Mouse (Mus musculus) spleen, postnatal 10 days (tissue): ENCODE data around the gene Npr3.

Experiments used
- DNase-seq, 2 experiments: peaks; one replicate each; pipeline ENCODE4 v3.0.0; 2021 to 2022; ENCODE audit warnings: low spot score in 2 of 2

The Npr3 gene

DNA sequence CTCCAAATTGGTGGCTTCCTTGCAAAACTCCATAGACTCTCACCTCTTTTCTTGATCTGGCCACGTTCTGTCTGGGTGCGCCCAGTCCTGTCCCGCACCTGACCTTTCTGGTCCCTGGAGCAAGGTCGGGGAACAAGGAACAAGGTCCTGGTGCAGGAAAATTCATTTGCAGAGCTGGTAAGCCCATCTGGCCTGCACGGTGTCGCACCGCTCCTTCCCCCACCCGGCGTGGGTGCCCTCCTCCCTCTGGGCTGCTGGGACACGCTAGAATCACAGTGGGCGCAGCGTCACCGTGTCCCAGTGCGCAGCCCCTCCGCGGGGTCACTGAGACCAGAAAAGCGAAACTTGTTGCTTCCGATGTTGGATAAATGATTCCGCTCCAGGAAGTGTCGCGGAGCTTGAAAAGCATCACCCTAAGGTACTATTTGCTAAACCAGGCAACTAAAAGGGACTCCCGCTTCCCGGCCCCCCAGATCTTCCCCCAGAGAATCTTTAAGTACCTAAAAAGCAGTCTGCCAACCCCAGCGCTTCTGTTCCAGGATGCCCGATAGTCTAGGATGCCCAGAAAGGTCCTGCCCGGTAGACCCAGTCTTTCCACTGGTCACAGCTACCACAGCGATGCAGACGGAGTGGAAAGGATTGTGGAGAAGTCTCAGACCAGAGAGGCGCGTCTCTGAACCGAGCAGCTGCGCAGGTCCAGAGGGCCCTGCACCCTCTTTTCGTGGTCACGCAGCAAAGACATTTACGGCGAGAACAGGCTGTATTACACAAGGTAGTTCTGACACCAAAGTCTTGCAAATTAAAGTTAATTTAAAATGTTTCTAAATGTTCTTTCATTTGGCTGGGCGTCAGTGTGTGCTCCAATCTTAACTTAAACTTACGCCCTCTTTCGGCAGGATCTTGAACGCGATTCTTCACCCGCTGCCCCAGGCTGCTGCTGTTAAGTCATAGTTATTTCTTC is at the start of gene Npr3:
TSS of gene Npr3 (minus strand) at position 717 of the 961 bp plus-strand sequence.
- no peak for DNase-seq

DNA sequence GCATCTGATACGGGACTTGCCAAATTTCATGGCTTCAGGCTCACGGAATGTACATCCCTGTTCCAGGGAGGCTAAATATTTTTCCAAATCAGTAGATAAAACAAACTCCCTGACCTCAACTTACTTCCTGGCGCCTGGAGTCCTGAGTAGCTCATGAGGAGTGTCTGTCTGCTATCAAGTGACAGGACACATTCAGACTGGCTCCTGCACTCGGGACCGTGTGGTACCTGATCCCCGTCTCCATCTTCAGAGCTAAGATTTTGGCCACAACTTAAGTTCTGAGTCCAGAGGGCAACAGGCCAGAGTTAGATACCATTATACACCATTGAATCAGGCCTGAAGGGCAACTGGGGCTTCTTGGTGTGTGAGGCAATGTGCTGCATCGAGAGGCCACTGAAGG is 49.0 kb upstream of the Npr3 start:
- no peak for DNase-seq

DNA sequence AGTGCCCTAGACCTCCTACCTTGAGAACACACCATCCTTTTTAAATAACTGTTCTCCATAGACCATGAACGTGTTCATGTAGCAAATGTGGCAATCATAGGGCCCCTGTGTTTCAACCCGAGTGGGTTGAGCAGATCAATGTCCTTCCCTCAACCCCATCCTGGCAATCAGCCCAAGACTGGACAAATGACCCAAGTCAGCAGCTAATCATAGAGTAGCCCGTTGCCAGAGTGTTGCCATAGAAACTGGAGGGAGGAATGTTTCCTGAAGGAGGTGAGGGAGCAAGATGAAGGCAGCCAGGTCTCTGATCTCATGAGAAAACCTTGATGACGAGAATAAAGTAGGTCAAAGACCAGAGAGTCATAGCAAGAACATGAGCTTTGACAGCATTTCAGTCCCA is 47.1 kb upstream of the Npr3 start:
- no peak for DNase-seq

DNA sequence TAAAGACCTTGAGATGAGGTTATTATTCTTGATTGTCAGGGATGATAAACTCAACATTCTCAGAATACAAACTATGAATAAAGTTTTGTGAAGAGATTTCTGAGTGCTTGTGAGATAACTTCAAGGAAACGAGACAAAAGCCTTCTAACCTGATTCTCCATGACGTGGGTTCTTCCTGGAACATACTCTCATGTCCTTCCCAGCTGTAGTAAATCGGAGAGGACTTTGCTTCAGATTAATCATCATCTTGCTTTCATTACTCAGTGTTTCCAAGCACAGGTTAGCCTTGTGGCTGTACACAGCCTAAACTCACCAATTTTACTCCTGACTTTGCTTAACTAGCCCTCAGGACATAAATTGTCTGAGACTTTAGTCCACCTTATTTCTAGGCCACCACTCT is 45.1 kb upstream of the Npr3 start:
- DNase-seq = no peak

DNA sequence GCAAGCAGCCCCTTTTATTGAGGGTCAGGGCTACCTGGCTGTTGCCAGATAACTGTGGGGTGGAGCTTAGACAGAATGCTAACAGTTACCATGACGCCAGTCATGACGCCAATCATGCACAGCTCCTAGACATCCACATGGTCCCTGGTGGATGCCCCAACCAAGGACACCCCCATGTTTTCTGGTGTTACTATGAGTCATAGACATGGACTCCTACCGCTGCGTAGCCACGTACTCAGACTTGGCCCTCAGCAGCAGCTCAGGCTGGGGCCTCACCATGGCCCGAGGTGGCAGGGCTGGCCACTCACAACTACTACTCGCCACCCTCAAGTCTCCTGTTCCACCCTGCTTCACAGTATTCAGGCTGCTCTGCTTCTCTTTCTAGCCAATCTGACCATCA is 44.1 kb upstream of the Npr3 start:
- DNase-seq = no peak

DNA sequence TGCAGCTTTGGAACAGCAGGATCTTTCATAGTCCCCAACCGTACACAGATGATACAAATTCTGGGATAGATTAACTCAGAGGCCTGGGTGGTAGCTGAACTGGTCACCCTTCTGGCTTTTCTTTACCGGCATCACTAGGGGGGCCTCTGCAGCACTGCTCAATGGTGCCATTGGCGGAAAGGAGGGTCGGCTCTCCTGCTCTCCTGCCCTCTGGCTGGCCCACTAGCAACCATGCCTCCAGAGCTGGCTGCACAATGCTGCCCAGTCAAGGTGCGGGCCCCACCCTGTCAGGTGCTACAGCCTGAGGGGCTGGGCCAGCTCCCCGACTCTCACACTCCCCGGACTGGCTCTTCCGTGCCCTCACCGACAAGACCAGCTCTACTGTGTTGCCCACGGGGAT is 43.1 kb upstream of the Npr3 start:
- DNase-seq = no peak

DNA sequence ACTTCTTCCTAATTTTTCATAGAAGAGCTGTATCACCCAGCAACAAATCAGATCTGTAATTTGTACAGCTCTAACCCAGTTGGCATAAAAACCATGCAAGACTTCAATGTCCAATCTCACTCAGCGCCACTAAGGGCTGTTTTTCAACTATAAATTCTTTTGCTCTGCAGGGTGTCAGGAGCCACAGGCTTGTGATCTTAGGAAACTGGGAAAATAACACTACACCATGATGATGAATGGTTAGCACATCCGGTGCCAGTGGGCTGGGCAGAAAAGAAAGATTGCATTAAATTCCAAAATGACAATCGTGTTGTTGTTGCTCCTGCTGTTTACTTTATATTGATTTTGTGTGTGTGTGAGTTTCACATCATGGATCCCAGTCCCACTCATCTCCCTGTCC is 42.4 kb upstream of the Npr3 start:
- no peak for DNase-seq

DNA sequence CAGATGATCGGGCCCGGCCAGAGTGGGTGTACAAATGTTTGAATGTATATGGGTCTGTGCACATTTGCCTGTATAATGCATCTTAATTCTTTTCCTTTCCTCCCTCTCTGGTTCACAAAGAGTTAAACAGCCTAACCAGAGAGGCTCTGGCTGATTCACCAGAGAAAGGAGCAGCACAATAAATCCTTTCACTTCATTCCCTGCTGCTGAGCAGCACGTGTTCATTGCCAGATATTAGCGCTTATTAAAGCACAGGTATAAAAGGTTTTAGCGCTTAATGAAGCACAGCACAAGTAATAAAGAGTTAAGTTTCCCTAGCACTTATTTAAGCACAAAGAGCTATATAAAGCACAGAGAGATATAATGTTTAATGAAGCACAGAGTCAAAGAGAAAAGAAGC is 33.8 kb upstream of the Npr3 start:
- no peak for DNase-seq

DNA sequence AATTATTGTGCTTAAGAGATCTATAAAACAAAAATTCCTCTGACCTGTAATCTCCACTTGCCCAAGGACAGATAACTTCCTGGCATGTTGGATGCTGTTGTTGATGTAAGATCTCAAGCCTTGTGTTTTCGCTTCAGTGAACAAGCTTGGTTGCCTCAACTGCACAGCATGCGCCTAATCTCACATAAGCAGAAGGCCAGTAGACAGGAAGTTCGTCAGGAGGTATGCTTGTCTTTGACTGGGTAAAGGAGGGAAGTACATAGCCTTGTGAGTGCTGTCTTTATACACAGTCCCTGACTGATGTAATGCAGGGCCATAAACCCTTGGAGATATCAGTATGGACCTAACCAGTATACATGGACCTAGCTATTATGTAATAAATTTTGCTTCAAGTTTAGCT is 20.7 kb upstream of the Npr3 start:
- DNase-seq = no peak

DNA sequence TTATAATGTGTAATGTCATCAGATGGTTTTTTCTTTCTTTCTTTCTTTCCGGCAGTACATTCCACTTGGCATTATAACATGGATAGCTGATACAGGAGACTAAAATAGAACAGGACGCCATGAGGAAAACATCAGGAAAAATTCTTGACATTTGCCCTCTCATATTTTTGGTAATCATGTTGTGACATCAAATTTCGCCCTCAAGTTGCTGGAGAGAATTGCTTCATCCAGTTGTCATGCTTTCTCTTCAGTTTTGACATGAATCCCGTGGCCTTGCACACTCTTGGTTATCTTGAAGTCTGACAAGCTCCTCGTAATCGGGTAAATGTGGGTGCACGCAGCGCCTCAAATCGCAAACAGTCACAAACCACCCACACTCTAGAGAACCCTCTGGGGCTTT is 7.0 kb upstream of the Npr3 start:
- DNase-seq = no peak

DNA sequence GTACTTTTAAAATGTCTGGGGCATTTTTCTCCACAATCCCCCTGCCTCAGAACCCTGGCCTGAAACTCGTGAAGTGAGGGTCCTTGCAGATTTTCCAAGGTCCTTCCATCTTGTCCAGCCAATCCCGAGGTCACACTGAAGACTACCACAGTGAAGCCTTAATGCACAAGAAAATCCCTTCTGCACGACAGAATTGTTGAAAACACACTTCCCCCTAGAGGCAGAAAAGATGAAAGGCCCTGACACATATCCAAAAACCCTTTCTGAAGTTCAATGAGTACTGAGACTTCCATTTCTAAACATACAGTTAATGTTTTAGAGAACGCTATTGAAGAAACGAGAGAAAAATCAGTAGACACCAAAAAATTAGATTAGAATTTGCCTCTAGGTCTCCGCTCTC is 2.8 kb upstream of the Npr3 start:
- no peak for DNase-seq

DNA sequence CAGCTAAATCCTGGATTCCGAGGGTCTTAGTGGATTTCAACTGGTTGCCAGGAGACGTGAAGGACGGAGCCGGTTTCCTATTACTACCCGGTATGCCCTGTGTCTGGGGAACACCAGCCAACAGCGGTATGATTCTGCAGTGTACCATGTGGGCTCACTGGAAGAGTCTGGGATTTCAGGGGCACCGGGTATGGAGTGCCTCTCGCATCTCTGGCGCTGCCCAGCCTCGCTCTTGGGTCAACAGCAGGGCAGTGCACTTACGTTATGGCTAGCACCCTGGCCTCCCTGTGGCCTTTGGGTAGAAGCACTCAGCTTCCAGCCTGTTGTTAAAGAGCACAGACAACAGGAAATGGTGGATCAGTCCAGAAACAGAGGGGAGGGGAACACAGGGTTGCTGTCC is 1.1 kb upstream of the Npr3 start:
- DNase-seq = no peak

DNA sequence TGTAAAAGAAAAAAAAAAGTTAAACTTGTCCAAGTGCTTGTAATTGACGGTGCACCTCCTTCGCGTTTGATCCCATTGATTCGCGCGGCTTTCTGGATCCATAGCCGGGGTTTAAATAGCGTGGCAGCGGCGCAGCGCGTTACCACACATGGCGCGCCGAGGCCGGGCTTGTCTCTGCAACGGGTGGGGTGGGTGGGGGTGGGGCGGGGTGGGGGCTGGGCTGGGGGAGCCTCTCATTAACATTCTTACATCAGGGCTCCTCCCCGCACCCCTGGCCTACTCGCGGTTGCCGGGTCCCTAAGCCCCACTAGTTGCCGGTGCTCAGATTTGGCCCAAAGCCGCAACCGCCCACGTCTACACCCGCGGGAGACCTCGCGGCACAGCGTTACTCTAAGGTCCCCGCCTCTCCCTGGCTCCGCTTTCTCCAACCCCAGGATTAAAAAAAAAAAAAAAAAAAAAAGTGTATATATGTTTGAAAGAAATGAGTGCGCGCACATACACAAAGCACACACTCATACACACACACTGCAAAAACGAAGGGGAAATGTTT is 991 bp downstream of the Npr3 start:
- no peak for DNase-seq

DNA sequence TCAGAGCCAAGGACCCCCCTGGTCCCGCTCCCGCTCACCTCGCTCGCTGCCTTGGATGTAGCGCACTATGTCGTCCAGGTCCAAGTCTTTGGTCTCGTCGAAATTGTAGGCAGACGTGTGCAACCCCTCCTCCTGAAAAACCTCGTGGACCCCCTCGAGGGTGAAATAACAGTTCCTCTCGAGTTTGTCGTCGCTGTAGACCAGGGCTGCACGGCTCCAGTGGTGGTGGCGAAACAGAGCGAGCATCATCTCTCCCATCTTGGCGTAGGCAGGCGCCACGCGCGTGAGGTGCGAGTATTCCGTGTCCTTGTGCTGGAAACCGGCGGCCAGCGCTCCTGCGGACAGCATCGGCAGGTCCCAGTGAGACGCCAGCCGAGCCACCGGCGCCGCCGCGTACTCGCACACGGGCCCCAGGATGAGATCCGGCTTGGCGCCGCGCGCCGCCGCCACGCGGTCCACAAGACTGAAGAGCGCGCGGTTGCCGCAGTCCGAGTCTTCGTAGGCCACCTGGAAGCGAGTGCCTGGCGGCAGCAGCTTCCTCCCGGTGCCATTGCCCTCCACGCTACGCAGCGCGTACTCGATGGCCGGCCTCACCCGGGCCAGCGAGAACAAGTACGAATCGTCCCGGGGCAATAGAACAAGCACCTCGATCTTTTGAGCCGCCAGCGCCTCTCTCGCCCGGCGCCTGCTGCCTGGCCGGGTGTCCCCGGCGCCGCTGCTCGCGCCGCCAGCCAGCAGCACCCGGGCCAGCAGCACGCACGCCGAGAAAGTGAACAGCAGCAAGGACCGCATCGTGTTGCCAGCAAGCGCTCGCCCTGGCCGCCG is 2.0 kb downstream of the Npr3 start:
- DNase-seq = no peak

DNA sequence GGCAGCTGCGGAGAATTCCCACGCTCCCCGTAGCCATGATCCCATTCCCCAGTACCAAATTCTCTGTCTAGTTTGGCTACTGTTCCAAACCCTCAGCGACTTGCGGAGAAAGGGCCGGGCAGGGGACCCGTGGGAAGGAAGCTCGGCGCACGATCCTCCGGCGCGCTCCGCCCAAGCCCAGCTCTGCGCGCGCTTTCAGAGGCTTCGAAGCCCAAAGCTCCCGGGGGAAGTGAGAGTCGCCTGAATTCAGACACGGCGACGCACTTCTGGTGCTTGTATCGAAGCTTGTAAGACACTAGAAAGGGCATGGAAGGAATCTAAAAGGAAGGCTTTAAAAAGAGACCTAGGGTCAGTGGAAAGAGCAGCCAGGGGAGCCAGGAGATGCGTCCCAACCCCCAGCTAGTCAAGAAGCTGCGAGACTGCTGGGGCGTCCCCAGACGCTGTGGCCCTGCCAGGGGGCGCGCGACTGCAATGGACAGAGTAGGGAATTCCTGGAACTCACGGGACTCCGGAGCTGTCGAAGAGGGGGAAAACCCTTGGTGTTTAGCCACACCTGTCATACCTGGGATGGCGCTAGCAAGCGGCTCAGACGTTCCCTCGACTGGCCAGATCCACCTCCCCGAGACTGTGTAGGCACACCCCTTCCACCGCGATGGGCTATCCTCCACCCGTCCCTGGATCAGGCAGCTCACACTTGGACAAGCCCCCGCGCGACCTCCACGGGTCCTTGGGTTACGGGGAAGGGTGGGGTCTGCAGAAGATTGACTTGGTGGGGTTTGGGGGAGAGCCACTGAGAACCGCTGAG is 2.8 kb downstream of the Npr3 start:
- no peak for DNase-seq

DNA sequence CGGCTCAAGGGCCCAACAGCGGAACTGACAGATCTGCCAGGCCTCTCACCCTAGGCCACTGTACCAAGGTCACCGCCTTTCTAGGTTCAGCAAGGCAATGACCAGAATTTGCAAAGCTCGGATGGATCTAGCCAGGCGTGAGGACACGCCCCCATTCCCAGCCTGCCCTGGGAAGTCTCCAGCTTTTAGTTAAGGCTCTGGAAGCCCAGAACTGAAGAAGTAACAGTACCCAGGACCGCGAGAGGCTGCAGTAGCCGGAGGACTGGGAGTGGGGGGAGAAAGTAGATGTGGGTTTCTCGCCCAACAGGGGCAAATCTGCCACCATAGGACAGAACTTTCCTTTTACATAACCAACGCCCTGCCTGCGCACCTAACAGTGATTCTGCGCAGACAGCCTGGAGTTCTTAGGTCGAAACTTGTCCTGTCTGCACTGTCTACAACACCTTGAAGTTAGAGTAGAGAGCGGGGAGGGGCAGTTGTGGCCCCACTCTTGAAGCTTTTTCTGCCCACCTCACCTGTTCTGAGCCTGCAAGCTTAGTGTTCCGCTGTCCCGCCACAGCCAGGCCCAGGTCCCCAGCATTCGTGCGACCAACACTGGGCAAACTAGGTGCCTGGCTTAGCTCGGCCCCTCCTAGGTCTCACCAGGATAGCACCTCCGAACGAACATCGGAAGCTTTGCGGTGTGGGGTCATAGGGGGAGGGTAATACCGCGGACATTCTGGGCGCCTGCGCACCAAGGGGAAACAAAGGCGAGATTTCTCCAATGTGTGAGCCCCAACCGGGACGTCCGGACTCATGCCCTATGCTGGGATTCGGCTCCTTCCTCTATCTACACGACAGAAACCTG is 3.7 kb downstream of the Npr3 start:
- DNase-seq = no peak

DNA sequence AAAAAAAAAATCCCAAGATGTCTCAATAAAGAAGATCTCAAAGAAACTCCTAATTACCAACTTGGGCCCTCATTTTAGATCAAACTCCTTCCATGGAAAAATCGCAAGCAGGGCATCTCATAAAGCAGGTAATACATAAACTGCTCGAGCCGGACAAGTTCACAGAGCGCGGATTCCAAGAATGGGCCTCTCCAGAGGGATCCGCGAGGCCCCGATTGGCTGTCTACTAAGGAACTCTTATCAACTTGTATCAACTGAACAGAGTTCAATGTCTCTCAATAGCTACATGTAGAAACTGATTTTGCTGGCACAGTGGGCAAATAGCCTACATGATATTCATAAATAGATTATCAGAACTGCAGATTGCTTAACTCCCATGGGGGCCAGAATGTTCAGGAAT is 9.5 kb downstream of the Npr3 start:
- DNase-seq = no peak

DNA sequence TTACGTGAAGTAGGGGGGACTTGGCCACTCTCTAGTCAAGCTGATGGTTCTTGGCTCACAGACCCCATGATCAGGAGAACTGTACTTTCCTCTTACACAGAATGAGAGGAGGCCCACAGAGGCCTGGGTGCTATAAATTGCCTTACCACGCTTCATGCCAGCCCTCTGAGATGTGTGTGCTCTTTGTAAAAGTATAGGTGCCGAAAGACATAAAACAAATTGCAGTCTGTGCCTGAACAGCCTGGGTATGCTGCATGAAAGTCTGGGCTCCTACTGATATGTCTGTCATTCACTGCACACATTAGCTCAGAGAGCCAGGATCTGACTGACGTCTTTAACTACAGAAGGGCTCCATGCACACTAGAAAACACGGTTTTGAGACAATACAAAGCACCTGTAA is 9.9 kb downstream of the Npr3 start:
- DNase-seq = no peak

DNA sequence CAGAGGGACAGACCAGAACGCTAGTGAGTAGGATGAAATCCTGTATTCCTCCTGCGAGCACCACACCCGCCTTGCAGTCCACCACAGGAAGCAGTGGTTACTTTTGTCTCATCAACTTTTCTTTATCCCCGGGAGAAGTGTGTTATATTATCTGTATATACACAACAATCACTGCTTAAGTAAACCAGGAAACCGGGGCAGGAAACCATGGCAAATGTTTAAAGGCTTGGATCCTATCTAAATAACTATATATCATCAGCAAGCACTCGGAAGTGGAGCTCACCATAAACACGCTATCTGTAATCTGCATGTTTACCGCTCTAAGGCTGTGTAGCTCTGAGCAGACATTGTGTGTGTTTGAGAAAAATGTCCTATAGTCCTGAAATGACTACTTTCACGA is 13.1 kb downstream of the Npr3 start:
- no peak for DNase-seq

DNA sequence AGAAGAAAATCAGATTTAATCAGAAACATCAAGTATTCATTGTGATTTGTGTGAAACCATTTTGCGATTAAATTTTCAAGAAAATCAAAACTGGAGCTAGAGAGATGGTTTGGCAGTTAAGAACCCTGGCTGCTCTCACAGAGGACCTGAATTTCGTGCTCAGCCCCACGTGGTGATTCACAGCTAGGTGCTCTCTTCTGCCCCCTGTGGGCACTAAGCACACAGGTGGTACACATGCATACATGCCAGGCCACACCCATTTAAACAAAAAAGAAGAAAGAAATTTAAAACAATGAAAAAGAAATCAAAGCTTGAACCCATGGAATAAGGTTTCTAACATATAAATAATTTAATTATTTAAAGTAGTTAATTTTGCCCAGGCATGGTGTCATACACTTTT is 15.7 kb downstream of the Npr3 start:
- no peak for DNase-seq
